Mouse (Mus musculus) olfactory bulb, adult 2 months (tissue): ENCODE results near the gene Rora.
A peak's percentile ranks its signal among the peaks of the same experiment; 100 is the strongest.

ENCODE experiments used
- CTCF ChIP-seq: fragments of 200-500 bp; IDR thresholded peaks from 2 replicates; pipeline ENCODE4 v1.5.1; 2012; ENCODE audit warnings: low read depth, mild to moderate bottlenecking, low read length, moderate library complexity; ENCODE audit not compliant: insufficient read depth
- POLR2A ChIP-seq: fragments of 200-500 bp; IDR thresholded peaks from 2 replicates; pipeline ENCODE4 v1.6.1; 2012; ENCODE audit warnings: mild to moderate bottlenecking, low read depth, low read length, moderate library complexity; ENCODE audit not compliant: insufficient read depth

DNA sequence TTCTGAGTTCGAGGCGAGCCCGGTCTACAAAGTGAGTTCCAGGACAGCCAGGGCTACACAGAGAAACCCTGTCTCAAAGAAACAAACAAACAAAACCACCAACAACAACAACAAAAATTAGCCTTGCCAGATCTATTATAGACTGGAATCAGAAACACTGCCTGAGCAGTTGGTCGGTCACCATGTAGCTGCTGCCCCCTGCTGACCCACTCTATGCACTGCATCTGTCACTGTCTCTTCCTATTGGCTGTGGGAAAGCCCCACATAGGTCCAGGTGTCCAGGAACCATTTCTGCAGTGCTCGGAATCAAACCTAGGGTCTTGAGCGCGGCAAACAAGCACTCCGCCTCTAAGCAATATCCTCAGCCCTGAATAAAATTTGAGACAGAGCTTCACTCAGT, 714.5 kb downstream of the Rora start:
- TF ChIP-seq CTCF (peak; percentile 51; the same call in 1 of the 2 replicates), POLR2A (no peak)
